Mouse (Mus musculus) CH12.LX (cell line): ENCODE measurements around the gene Gas8. TPM values are rescaled to one million over a fixed set of nuclear protein-coding genes. Genes with fewer than 3 reads are reported as not detected.

Experiments
- DNase-seq: peaks from one replicate; pipeline ENCODE4 v3.0.0-alpha.2; 2013; ENCODE audit errors: extremely low read depth
- H3K27ac ChIP-seq: 2 replicates; pipeline ENCODE4 v1.5.1; 2012; ENCODE audit warnings: low read depth, mild to moderate bottlenecking, control low read depth, moderate library complexity; ENCODE audit not compliant: insufficient read depth
- H3K27me3 ChIP-seq: replicated peaks from 2 replicates; pipeline ENCODE3; 2012; ENCODE audit warnings: inconsistent platforms
- H3K36me3 ChIP-seq, 2 experiments: replicated peaks in 1 of 2; 2 replicates each; pipeline versions ENCODE3 to v1.6.1; 2012; ENCODE audit warnings: inconsistent platforms in 1 of 2, low read length in 1 of 2, mild to moderate bottlenecking in 1 of 2, mixed read lengths in 1 of 2, moderate library complexity in 1 of 2; ENCODE audit not compliant: control insufficient read depth in 1 of 2, insufficient read depth in 1 of 2
- H3K4me1 ChIP-seq, 2 experiments: 2 replicates each; pipeline ENCODE4 v1.6.1; 2012; ENCODE audit warnings: inconsistent platforms in 1 of 2, moderate library complexity in 1 of 2; ENCODE audit not compliant: insufficient read depth in 2 of 2, control insufficient read depth in 1 of 2
- H3K4me2 ChIP-seq: 2 replicates; pipeline ENCODE4 v1.6.1; 2012; ENCODE audit warnings: low read depth, mild to moderate bottlenecking, control low read depth; ENCODE audit not compliant: poor library complexity, insufficient read depth, severe bottlenecking
- H3K4me3 ChIP-seq, 3 experiments: fragments of 150-350 bp in 1 of 3; sonication (generic) in 1 of 3; replicated peaks in 1 of 3; 2 replicates each; pipeline versions ENCODE3 to v1.5.1; 2011 to 2012; ENCODE audit warnings: low read depth in 2 of 3, low read length in 2 of 3, mild to moderate bottlenecking in 2 of 3, moderate library complexity in 2 of 3, control low read depth in 1 of 3, improper control_type of control experiment in 1 of 3, inconsistent platforms in 1 of 3, mixed read lengths in 1 of 3; ENCODE audit not compliant: poor library complexity in 1 of 3
- H3K79me2 ChIP-seq: replicated peaks from 2 replicates; pipeline ENCODE4 v1.6.1; 2012; ENCODE audit warnings: mild to moderate bottlenecking, moderate library complexity; ENCODE audit not compliant: control insufficient read depth, poor library complexity, insufficient read depth, severe bottlenecking; ENCODE audit errors: extremely low read depth
- H3K9ac ChIP-seq: 2 replicates; pipeline ENCODE4 v1.6.1; 2012; ENCODE audit warnings: low read depth, mild to moderate bottlenecking, control low read depth, moderate library complexity; ENCODE audit not compliant: insufficient read depth
- H3K9me3 ChIP-seq: replicated peaks from 2 replicates; pipeline ENCODE3; 2012; ENCODE audit warnings: low read length, inconsistent platforms, mixed read lengths
- CHD2 ChIP-seq: IDR thresholded peaks from 2 replicates; pipeline ENCODE4 v1.6.1; 2011; ENCODE audit warnings: low read length, improper control_type of control experiment
- EP300 ChIP-seq: IDR thresholded peaks from 2 replicates; pipeline ENCODE4 v1.6.1; 2011; ENCODE audit warnings: low read length, improper control_type of control experiment
- HCFC1 ChIP-seq: IDR thresholded peaks from 2 replicates; pipeline ENCODE4 v1.6.1; 2012; ENCODE audit warnings: low read depth, mild to moderate bottlenecking, inconsistent platforms, low read length, improper control_type of control experiment
- JUND ChIP-seq: conservative IDR thresholded peaks from 2 replicates; pipeline ENCODE4 v1.6.1; 2011; ENCODE audit warnings: low read depth, low read length, improper control_type of control experiment
- MAFK ChIP-seq: IDR thresholded peaks from 2 replicates; pipeline ENCODE4 v1.6.1; 2011; ENCODE audit warnings: low read length, improper control_type of control experiment; ENCODE audit not compliant: insufficient replicate concordance
- MAX ChIP-seq: IDR thresholded peaks from 2 replicates; pipeline ENCODE4 v1.6.1; 2011; ENCODE audit warnings: low read length, improper control_type of control experiment
- MEF2A ChIP-seq: IDR thresholded peaks from 2 replicates; pipeline ENCODE4 v1.6.1; 2014; ENCODE audit warnings: low read depth, mild to moderate bottlenecking, inconsistent platforms, low read length, improper control_type of control experiment, borderline replicate concordance
- MXI1 ChIP-seq: IDR thresholded peaks from 2 replicates; pipeline ENCODE4 v1.6.1; 2011; ENCODE audit warnings: mild to moderate bottlenecking, low read depth, low read length, improper control_type of control experiment
- MYC ChIP-seq: IDR thresholded peaks from 2 replicates; pipeline ENCODE4 v1.6.1; 2011; ENCODE audit warnings: low read depth, mild to moderate bottlenecking, improper control_type of control experiment, low read length
- NRF1 ChIP-seq: IDR thresholded peaks from 2 replicates; pipeline ENCODE4 v1.6.1; 2014; ENCODE audit warnings: low read depth, mild to moderate bottlenecking, inconsistent platforms, low read length, improper control_type of control experiment, moderate library complexity
- POLR2A ChIP-seq: IDR thresholded peaks from 2 replicates; pipeline ENCODE4 v1.6.1; 2011; ENCODE audit warnings: low read depth, mild to moderate bottlenecking, improper control_type of control experiment, low read length
- RAD21 ChIP-seq: IDR thresholded peaks from 2 replicates; pipeline ENCODE4 v1.6.1; 2011; ENCODE audit warnings: low read depth, mild to moderate bottlenecking, low read length, improper control_type of control experiment, moderate library complexity
- TCF12 ChIP-seq: IDR thresholded peaks from 2 replicates; pipeline ENCODE4 v1.6.1; 2014; ENCODE audit warnings: low read depth, mild to moderate bottlenecking, inconsistent platforms, low read length, improper control_type of control experiment
- UBTF ChIP-seq: IDR thresholded peaks from 2 replicates; pipeline ENCODE4 v1.6.1; 2012; ENCODE audit warnings: low read depth, mild to moderate bottlenecking, inconsistent platforms, low read length, improper control_type of control experiment, moderate library complexity
- USF1 ChIP-seq: IDR thresholded peaks from 2 replicates; pipeline ENCODE4 v1.6.1; 2014; ENCODE audit warnings: low read depth, mild to moderate bottlenecking, inconsistent platforms, low read length, improper control_type of control experiment
- dilution Hi-C: fragments of 300-500 bp; cut with MboI; formaldehyde crosslinking; loops from 2 replicates; pipeline ENCODE4 v1.14.3; 2020; ENCODE audit warnings: low sequenced_read_pairs; ENCODE audit not compliant: extremely low pct_unique_long_range_greater_than_20kb, extremely low pct_ligation_motif_present
- in situ Hi-C: fragments of 300-500 bp; cut with MboI; formaldehyde crosslinking; loops from 3 replicates; pipeline ENCODE4 v1.14.3; 2019; ENCODE audit warnings: low sequenced_read_pairs, low pct_ligation_motif_present, low pct_unique_long_range_greater_than_20kb, mixed read lengths
- polyA plus RNA-seq: library from polyadenylated mRNA; unstranded; fragments of >175 nt; gene quantifications from 2 replicates; pipeline ENCODE4 v1.2.1, GENCODE M21; 2012; ENCODE audit warnings: low read depth; ENCODE audit not compliant: insufficient read length
- total RNA-seq, 2 experiments: library from RNA; depleted of rRNA; stranded (reverse); fragments of 300-350 nt in 1 of 2; fragments of >200 nt in 1 of 2; gene quantifications; 2 replicates each; pipeline ENCODE4 v1.2.3; 2012 to 2014

Gas8 gene
- total and polyA plus RNA-seq, 3 experiments: 6.0 to 22.0 (median 15.2) TPM

GRCm38 (mm10) chr8:123499556-123499955, 19.1 kb upstream of the Gas8 start:
- Histone ChIP-seq H3K27ac (no peak overlapping the region), H3K79me2 (no peaks in the 10 kb centered on the region), H3K36me3 (peaks cover 80 to 98% of the 10 kb centered on the region in 2 experiments), H3K4me3 (no peak overlapping the region), H3K4me1 (no peaks in the 10 kb centered on the region), H3K27me3 (no peaks in the 10 kb centered on the region), H3K9ac (no peak overlapping the region), H3K9me3 (peaks cover 11% of the 10 kb centered on the region), H3K4me2 (no peak overlapping the region)
- TF ChIP-seq EP300 (no peak), POLR2A (no peak), MAX (no peak), TCF12 (no peak), CHD2 (no peak), UBTF (no peak), RAD21 (no peak), MYC (no peak), HCFC1 (no peak), MAFK (no peak), JUND (no peak), USF1 (no peak), MXI1 (no peak), NRF1 (no peak), MEF2A (no peak)
- in situ Hi-C loops (no loop called here), dilution Hi-C loops (no loop called here)
- no peak for DNase-seq

GRCm38 (mm10) chr8:123502192-123502591, 16.4 kb upstream of the Gas8 start:
- Histone ChIP-seq H3K36me3 (peaks cover 69 to 98% of the 10 kb centered on the region in 2 experiments), H3K79me2 (no peaks in the 10 kb centered on the region)

More at GRCm38 (mm10) chr8:123502192-123502591, 16.4 kb upstream of the Gas8 start:
- H3K27ac ChIP-seq: no peak overlapping the region
- peaks cover 11% of the 10 kb centered on the region for H3K9me3 ChIP-seq
- no peak overlapping the region for H3K9ac ChIP-seq
- TF ChIP-seq MEF2A: no peak
- TF ChIP-seq NRF1: no peak
- TF ChIP-seq, all 38 proteins: peak for 0
- DNase-seq: no peak
- H3K27me3 ChIP-seq: no peaks in the 10 kb centered on the region
- in situ Hi-C loops: no loop called here
- H3K4me1 ChIP-seq: no peaks in the 10 kb centered on the region
- dilution Hi-C loops: no loop called here
- no peak overlapping the region for H3K4me2 ChIP-seq
- H3K4me3 ChIP-seq: no peak overlapping the region
